Mouse (Mus musculus) small intestine, adult 2 months (tissue): ENCODE data around the gene 4430402I18Rik. TPM values are rescaled to one million over a fixed set of nuclear protein-coding genes. Genes with fewer than 3 reads are reported as not detected.

ENCODE experiments used
- H3K27ac ChIP-seq: fragments of 200-500 bp; 2 replicates; pipeline ENCODE4 v1.5.1; 2012; ENCODE audit warnings: low read depth, low read length, control low read depth, inconsistent platforms; ENCODE audit not compliant: insufficient read depth
- H3K27me3 ChIP-seq: fragments of 200-500 bp; 2 replicates; pipeline ENCODE4 v1.6.1; 2012; ENCODE audit warnings: mild to moderate bottlenecking, moderate library complexity, low read length, inconsistent platforms; ENCODE audit not compliant: control insufficient read depth, insufficient read depth
- H3K36me3 ChIP-seq: fragments of 200-500 bp; 2 replicates; pipeline ENCODE4 v1.6.1; 2012; ENCODE audit warnings: mild to moderate bottlenecking, low read length, control low read depth, inconsistent platforms; ENCODE audit not compliant: control insufficient read depth, insufficient read depth
- H3K4me1 ChIP-seq: fragments of 200-500 bp; 2 replicates; pipeline ENCODE4 v1.6.1; 2012; ENCODE audit warnings: low read length, inconsistent platforms, mixed read lengths; ENCODE audit not compliant: control insufficient read depth, insufficient read depth, insufficient read length
- H3K4me3 ChIP-seq: fragments of 200-500 bp; 2 replicates; pipeline ENCODE4 v1.5.1; 2012; ENCODE audit warnings: low read depth, mild to moderate bottlenecking, control low read depth, inconsistent platforms, low read length, moderate library complexity
- CTCF ChIP-seq: fragments of 200-500 bp; IDR thresholded peaks from 2 replicates; pipeline ENCODE4 v1.5.1; 2012; ENCODE audit warnings: low read depth, mild to moderate bottlenecking, control low read depth, inconsistent platforms, low read length, moderate library complexity, mixed read lengths; ENCODE audit not compliant: insufficient replicate concordance, insufficient read length; ENCODE audit errors: extremely low read depth
- POLR2A ChIP-seq: fragments of 200-500 bp; IDR thresholded peaks from 2 replicates; pipeline ENCODE4 v1.6.1; 2012; ENCODE audit warnings: low read depth, mild to moderate bottlenecking, control low read depth, inconsistent platforms, low read length, moderate library complexity
- WGBS: fragments of 180-500 bp; shearing (Covaris S2); methylation state at CpG from one replicate; pipeline ENCODE4 v1.1.7; 2018; 5-methylcytosine and 5-hydroxymethylcytosine counted together
- polyA plus RNA-seq: library from polyadenylated mRNA; depleted of rRNA; stranded (reverse); fragments of >200 nt; gene quantifications from 2 replicates; pipeline ENCODE4 v1.2.3, GENCODE M21; 2012

The 4430402I18Rik gene
- polyA plus RNA-seq, 1 experiment: 0.38 TPM

- H3K4me1 ChIP-seq: no peaks in the 10 kb centered on the region
- H3K27ac ChIP-seq: no peak overlapping the region
- TF ChIP-seq CTCF (no peak), POLR2A (no peak)
- no peak overlapping the region for H3K4me3 ChIP-seq
- 83% methylated on average over 4 of the region's 4 CpGs for WGBS
- H3K27me3 ChIP-seq: no peaks in the 10 kb centered on the region
- H3K36me3 ChIP-seq: no peaks in the 10 kb centered on the region
These were observed 26.3 kb downstream of the 4430402I18Rik start for GRCm38 (mm10) chr19:28941271-28941670.

GRCm38 (mm10) chr19:28940135-28940874, 27.3 kb downstream of the 4430402I18Rik start:
- Histone ChIP-seq H3K36me3 (no peaks in the 10 kb centered on the region), H3K4me1 (no peaks in the 10 kb centered on the region), H3K4me3 (no peak overlapping the region), H3K27me3 (no peaks in the 10 kb centered on the region), H3K27ac (no peak overlapping the region)
- no peak for TF ChIP-seq CTCF
- TF ChIP-seq POLR2A: no peak
- 79% methylated on average over 9 of the region's 9 CpGs for WGBS

GRCm38 (mm10) chr19:28934897-28935296, 32.7 kb downstream of the 4430402I18Rik start:
- Histone ChIP-seq H3K27me3 (no peaks in the 10 kb centered on the region), H3K36me3 (no peaks in the 10 kb centered on the region), H3K27ac (no peak overlapping the region), H3K4me1 (peaks cover 3% of the 10 kb centered on the region; the same call in 1 of the 2 replicates), H3K4me3 (no peak overlapping the region)
- 37% methylated on average over 3 of the region's 3 CpGs for WGBS
- TF ChIP-seq POLR2A: no peak
- TF ChIP-seq CTCF: no peak

GRCm38 (mm10) chr19:28929034-28929433, 38.6 kb downstream of the 4430402I18Rik start:
- H3K27ac ChIP-seq: no peak overlapping the region
- TF ChIP-seq POLR2A (no peak), CTCF (no peak)
- no peak overlapping the region for H3K4me3 ChIP-seq
- H3K27me3 ChIP-seq: no peaks in the 10 kb centered on the region
- H3K36me3 ChIP-seq: no peaks in the 10 kb centered on the region
- no peaks in the 10 kb centered on the region for H3K4me1 ChIP-seq

GRCm38 (mm10) chr19:28927396-28927795, 40.2 kb downstream of the 4430402I18Rik start:
- Histone ChIP-seq H3K4me3 (no peak overlapping the region), H3K4me1 (no peaks in the 10 kb centered on the region), H3K27ac (no peak overlapping the region), H3K36me3 (no peaks in the 10 kb centered on the region), H3K27me3 (no peaks in the 10 kb centered on the region)
- WGBS: 66% methylated on average over 4 of the region's 4 CpGs
- TF ChIP-seq POLR2A (no peak), CTCF (no peak)

GRCm38 (mm10) chr19:28926366-28926765, 41.2 kb downstream of the 4430402I18Rik start:
- Histone ChIP-seq H3K27me3 (no peaks in the 10 kb centered on the region), H3K4me3 (no peak overlapping the region), H3K36me3 (no peaks in the 10 kb centered on the region), H3K27ac (no peak overlapping the region), H3K4me1 (no peaks in the 10 kb centered on the region)
- TF ChIP-seq CTCF: no peak
- WGBS: 94% methylated on average over 5 of the region's 5 CpGs

GRCm38 (mm10) chr19:28917839-28918238, 49.8 kb downstream of the 4430402I18Rik start:
- TF ChIP-seq CTCF: no peak
- TF ChIP-seq POLR2A: no peak
- H3K36me3 ChIP-seq: no peaks in the 10 kb centered on the region
- H3K4me3 ChIP-seq: no peak overlapping the region
- 78% methylated on average over 5 of the region's 5 CpGs for WGBS
- H3K27me3 ChIP-seq: no peaks in the 10 kb centered on the region
- no peak overlapping the region for H3K27ac ChIP-seq
- peaks cover 27% of the 10 kb centered on the region; the same call in 1 of the 2 replicates for H3K4me1 ChIP-seq
